Mouse (Mus musculus) cortical plate, adult 2 months (tissue): Measurements from ENCODE around the gene Ankrd53.

Experiments
- CTCF ChIP-seq: fragments of 200-500 bp; IDR thresholded peaks from 2 replicates; pipeline ENCODE4 v1.5.1; 2011; ENCODE audit warnings: mild to moderate bottlenecking, control low read depth, low read length; ENCODE audit not compliant: insufficient read depth; ENCODE audit errors: extremely low read depth
- POLR2A ChIP-seq: fragments of 200-500 bp; IDR thresholded peaks from 2 replicates; pipeline ENCODE4 v1.6.1; 2011; ENCODE audit warnings: mild to moderate bottlenecking, low read length, control low read depth; ENCODE audit not compliant: insufficient read depth; ENCODE audit errors: extremely low read depth

GRCm38 (mm10) chr6:83775638-83776293 is 13.3 kb downstream of the Ankrd53 start, which contains the start of gene Tex261:
- TF ChIP-seq CTCF (peak; percentile 83), POLR2A (peak; percentile 56; the same call in 1 of the 2 replicates)
